Mouse (Mus musculus) hindbrain, postnatal 0 days (tissue): ENCODE results near the gene Pabpc1l. TPM values are rescaled to one million over a fixed set of nuclear protein-coding genes. Genes with fewer than 3 reads are reported as not detected.

Experiments
- ATAC-seq: fragments of 200-750 bp; cut with Nextera tagmentation; 2 replicates; pipeline ENCODE4 v1.8.0; 2017; ENCODE audit warnings: mild to moderate bottlenecking, moderate TSS enrichment, moderate library complexity
- DNase-seq: peaks from one replicate; pipeline ENCODE4 v3.0.0-alpha.2; 2015; ENCODE audit warnings: low spot score
- H3K27ac ChIP-seq: fragments of 300-500 bp; sonication (generic); 2 replicates; pipeline ENCODE4 v1.5.1; 2014; ENCODE audit warnings: mild to moderate bottlenecking
- H3K27me3 ChIP-seq: fragments of 300-500 bp; sonication (generic); 2 replicates; pipeline ENCODE4 v1.6.1; 2014; ENCODE audit warnings: low read length, mixed read lengths; ENCODE audit not compliant: insufficient read depth
- H3K36me3 ChIP-seq: fragments of 300-500 bp; sonication (generic); 2 replicates; pipeline ENCODE4 v1.6.1; 2014; ENCODE audit warnings: low read length, mixed read lengths; ENCODE audit not compliant: insufficient read depth
- H3K4me1 ChIP-seq: fragments of 300-500 bp; sonication (generic); 2 replicates; pipeline ENCODE4 v1.6.1; 2014; ENCODE audit warnings: antibody characterized with exemption, low read length, mixed read lengths; ENCODE audit not compliant: insufficient read depth
- H3K4me2 ChIP-seq: fragments of 300-500 bp; sonication (generic); 2 replicates; pipeline ENCODE4 v1.6.1; 2014; ENCODE audit warnings: low read depth, mild to moderate bottlenecking, low read length, moderate library complexity, mixed read lengths
- H3K4me3 ChIP-seq: fragments of 300-500 bp; sonication (generic); 2 replicates; pipeline ENCODE4 v1.5.1; 2014; ENCODE audit warnings: low read length
- H3K9ac ChIP-seq: fragments of 300-500 bp; sonication (generic); replicated peaks from 2 replicates; pipeline ENCODE4 v1.6.1; 2014; ENCODE audit warnings: mild to moderate bottlenecking, low read length, moderate library complexity, mixed read lengths
- H3K9me3 ChIP-seq: fragments of 300-500 bp; sonication (generic); 2 replicates; pipeline ENCODE4 v1.6.1; 2016; ENCODE audit warnings: low read length, mixed read lengths
- CTCF ChIP-seq: IDR thresholded peaks from 2 replicates; pipeline ENCODE4 v1.5.1; 2016; ENCODE audit warnings: antibody characterized with exemption, control low read depth, low read depth
- WGBS: fragments of 180-500 bp; shearing (Covaris S2); extraction: QIAGEN DNeasy Blood & Tissue Kit; methylation state at CpG from one replicate; pipeline ENCODE4 v1.1.7; 2014; 5-methylcytosine and 5-hydroxymethylcytosine counted together
- polyA plus RNA-seq: library from polyadenylated mRNA; unstranded; fragments of >200 nt; fragmentation: Nextera tagmentation; extraction: Ambion mirVana; gene quantifications from 2 replicates; pipeline ENCODE4 v1.2.1, GENCODE M21; 2015
- total RNA-seq: library from RNA; depleted of rRNA; stranded (reverse); fragments of >200 nt; gene quantifications from 2 replicates; pipeline ENCODE4 v1.2.3, GENCODE M21; 2014

Pabpc1l gene
- total and polyA plus RNA-seq, 2 experiments from 2014 or later = 1.3 to 2.2 TPM

DNA sequence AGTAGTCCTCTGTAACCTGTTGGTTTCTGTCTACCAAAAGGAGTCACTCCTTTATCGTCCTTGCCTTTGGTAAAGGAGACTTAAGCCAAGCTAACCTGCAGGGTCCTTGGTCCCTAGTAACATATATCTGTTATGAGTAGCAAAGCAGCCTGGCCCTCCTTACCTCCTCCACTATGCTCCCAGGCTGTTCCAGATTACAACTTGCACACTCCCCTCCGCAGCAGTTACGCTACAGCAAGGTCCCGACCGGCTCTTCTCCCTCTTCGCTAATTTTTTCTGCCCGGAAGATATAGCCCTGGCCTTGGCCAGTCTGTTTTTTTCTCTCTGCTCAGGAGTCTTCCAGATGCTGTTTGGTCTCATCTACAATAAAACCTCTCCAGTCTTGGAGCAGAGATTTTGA, 47.9 kb downstream of the Pabpc1l start:
- H3K4me3 ChIP-seq = no peak overlapping the region
- WGBS = 85% methylated on average over 7 of the region's 7 CpGs
- peaks cover 16% of the 10 kb centered on the region for H3K4me1 ChIP-seq
- H3K36me3 ChIP-seq = no peaks in the 10 kb centered on the region
- H3K9ac ChIP-seq = no peak overlapping the region
- ATAC-seq = no peak
- no peaks in the 10 kb centered on the region for H3K9me3 ChIP-seq
- no peak for TF ChIP-seq CTCF
- DNase-seq = no peak
- H3K27ac ChIP-seq = no peak overlapping the region
- H3K27me3 ChIP-seq = no peaks in the 10 kb centered on the region
- no peak overlapping the region for H3K4me2 ChIP-seq

GRCm38 (mm10) chr2:164073918-164074578, 48.8 kb downstream of the Pabpc1l start:
- WGBS = under 1% methylated on average over 47 of the region's 48 CpGs
- ATAC-seq = peak; percentile 92
- no peaks in the 10 kb centered on the region for H3K9me3 ChIP-seq

GRCm38 (mm10) chr2:164075088-164075487, 49.8 kb downstream of the Pabpc1l start:
- DNase-seq = no peak
- Histone ChIP-seq H3K4me3 (peak overlapping the region; percentile 98), H3K9ac (peak overlapping the region; percentile 80; the same call in 1 of the 2 replicates), H3K36me3 (peaks cover 5% of the 10 kb centered on the region; the same call in 1 of the 2 replicates), H3K4me1 (peaks cover 12% of the 10 kb centered on the region; the same call in 1 of the 2 replicates), H3K27ac (no peak overlapping the region), H3K4me2 (peak overlapping the region; percentile 98), H3K9me3 (no peaks in the 10 kb centered on the region), H3K27me3 (no peaks in the 10 kb centered on the region)
- no peak for TF ChIP-seq CTCF
- ATAC-seq = no peak
- 49% methylated on average over 5 of the region's 5 CpGs for WGBS

More at GRCm38 (mm10) chr2:164073918-164074578, 48.8 kb downstream of the Pabpc1l start:
- DNase-seq = peak; percentile 98
- H3K9ac ChIP-seq = peak overlapping the region; percentile 80
- H3K4me1 ChIP-seq = peaks cover 16% of the 10 kb centered on the region
- no peaks in the 10 kb centered on the region for H3K27me3 ChIP-seq
- peak overlapping the region; percentile 70 for H3K27ac ChIP-seq
- peak overlapping the region; percentile 98 for H3K4me3 ChIP-seq
- H3K36me3 ChIP-seq = no peaks in the 10 kb centered on the region
- H3K4me2 ChIP-seq = peak overlapping the region; percentile 98
- peak; percentile 93 for TF ChIP-seq CTCF

DNA sequence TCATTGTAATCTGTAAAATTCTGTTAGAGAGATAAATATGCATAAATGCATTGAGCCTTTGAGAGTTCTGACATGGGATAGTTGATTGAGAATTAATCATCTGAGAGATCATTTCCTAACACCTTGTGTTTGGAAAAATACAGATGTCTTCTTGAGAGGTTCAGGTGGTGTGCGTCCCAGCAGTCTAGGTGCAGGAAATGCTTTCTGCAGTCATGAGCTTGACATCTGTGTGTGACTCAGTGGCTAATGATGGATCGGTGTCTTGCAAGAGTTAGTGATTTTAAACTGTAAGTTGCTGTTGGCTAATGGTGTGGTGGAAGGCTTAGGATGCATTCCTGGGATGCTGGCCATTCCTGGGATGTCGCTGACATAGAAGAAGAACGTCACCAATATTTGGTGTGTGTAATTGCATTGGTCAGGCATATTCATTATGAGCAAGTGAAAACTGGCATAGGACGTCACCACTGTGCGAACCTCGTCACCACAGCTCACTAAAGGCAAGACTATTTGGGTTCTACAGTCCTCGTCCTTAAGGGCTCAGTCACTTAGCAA, 51.7 kb downstream of the Pabpc1l start:
- H3K4me1 ChIP-seq = peaks cover 12% of the 10 kb centered on the region; the same call in 1 of the 2 replicates
- H3K27me3 ChIP-seq = no peaks in the 10 kb centered on the region
- peaks cover 21% of the 10 kb centered on the region for H3K36me3 ChIP-seq
- 87% methylated on average over 8 of the region's 8 CpGs for WGBS
- no peak overlapping the region for H3K4me2 ChIP-seq
- H3K9me3 ChIP-seq = no peaks in the 10 kb centered on the region
- no peak overlapping the region for H3K9ac ChIP-seq
- ATAC-seq (no peak), DNase-seq (no peak)
- TF ChIP-seq CTCF = no peak
- no peak overlapping the region for H3K27ac ChIP-seq
- H3K4me3 ChIP-seq = no peak overlapping the region

- Histone ChIP-seq H3K27me3 (no peaks in the 10 kb centered on the region), H3K36me3 (peaks cover 29% of the 10 kb centered on the region), H3K9me3 (no peaks in the 10 kb centered on the region), H3K4me2 (no peak overlapping the region), H3K9ac (no peak overlapping the region), H3K27ac (no peak overlapping the region), H3K4me3 (no peak overlapping the region), H3K4me1 (peaks cover 12% of the 10 kb centered on the region; the same call in 1 of the 2 replicates)
- ATAC-seq (no peak), DNase-seq (no peak)
- TF ChIP-seq CTCF = no peak
- WGBS = 87% methylated on average over 5 of the region's 5 CpGs
These were observed 52.6 kb downstream of the Pabpc1l start for GRCm38 (mm10) chr2:164077875-164078274.

GRCm38 (mm10) chr2:164079488-164079887, 54.2 kb downstream of the Pabpc1l start:
- 94% methylated on average over 6 of the region's 6 CpGs for WGBS
- no peak overlapping the region for H3K27ac ChIP-seq

DNA sequence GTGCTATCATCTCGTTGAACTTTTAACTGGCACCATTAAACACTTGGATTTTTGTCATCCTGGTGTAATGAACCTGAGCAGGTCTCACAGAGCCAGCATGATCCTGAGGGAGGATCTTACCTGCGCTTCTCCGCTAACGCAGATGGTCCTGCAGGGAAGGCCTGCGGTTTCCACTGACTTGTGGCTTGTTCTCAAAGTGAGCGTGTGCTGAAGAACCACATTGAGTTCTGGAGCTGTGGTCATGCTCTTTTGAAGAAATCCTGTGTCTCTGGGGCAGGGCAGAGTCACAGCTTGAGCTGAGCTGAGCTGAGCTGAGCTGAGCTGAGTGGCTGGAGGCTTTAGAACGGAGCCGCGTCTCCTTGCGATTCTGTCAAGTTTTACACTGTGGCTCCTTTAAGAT, 56.3 kb downstream of the Pabpc1l start:
- peaks cover 40% of the 10 kb centered on the region for H3K36me3 ChIP-seq

More at GRCm38 (mm10) chr2:164079488-164079887, 54.2 kb downstream of the Pabpc1l start:
- Histone ChIP-seq H3K4me1 (peaks cover 12% of the 10 kb centered on the region; the same call in 1 of the 2 replicates), H3K27me3 (no peaks in the 10 kb centered on the region), H3K9me3 (no peaks in the 10 kb centered on the region), H3K4me3 (no peak overlapping the region), H3K9ac (no peak overlapping the region), H3K36me3 (peaks cover 37% of the 10 kb centered on the region), H3K4me2 (no peak overlapping the region)
- no peak for DNase-seq
- ATAC-seq = no peak
- no peak for TF ChIP-seq CTCF

More for the DNA sequence above, 56.3 kb downstream of the Pabpc1l start:
- H3K9ac ChIP-seq = no peak overlapping the region
- H3K27me3 ChIP-seq = no peaks in the 10 kb centered on the region
- WGBS = 98% methylated on average over 10 of the region's 10 CpGs
- H3K27ac ChIP-seq = no peak overlapping the region
- no peak overlapping the region for H3K4me2 ChIP-seq
- no peak overlapping the region for H3K4me3 ChIP-seq
- DNase-seq (no peak), ATAC-seq (no peak)
- no peak for TF ChIP-seq CTCF
- no peaks in the 10 kb centered on the region for H3K4me1 ChIP-seq
- H3K9me3 ChIP-seq = no peaks in the 10 kb centered on the region
